Mouse (Mus musculus): Measurements from ENCODE around the gene Ccn2. TPM values are rescaled to one million over a fixed set of nuclear protein-coding genes. Genes with fewer than 3 reads are reported as not detected.

The Ccn2 gene
- total and polyA plus RNA-seq, 3 experiments, result not detected

GRCm38 (mm10) chr10:24627262-24627661 is 32.0 kb downstream of the Ccn2 start:
- no peak overlapping the region for H3K9ac ChIP-seq (ENCODE audit: insufficient read depth, low read depth)
- no peaks in the 10 kb centered on the region for H3K79me2 ChIP-seq (replicated peaks; ENCODE audit: control insufficient read depth, extremely low read depth, insufficient read depth, poor library complexity, severe bottlenecking)
- H3K4me1 ChIP-seq (ENCODE audit: control insufficient read depth in 1 of 2, insufficient read depth in 2 of 2), result peaks cover 3 to 5% of the 10 kb centered on the region in 2 experiments; a peak in 1 of 4 replicates
- H3K9me3 ChIP-seq (replicated peaks; ENCODE audit: low read length), result no peaks in the 10 kb centered on the region
- no peaks in the 10 kb centered on the region for H3K36me3 ChIP-seq (replicated peaks in 1 of 2; ENCODE audit: control insufficient read depth in 1 of 2, insufficient read depth in 1 of 2, low read length in 1 of 2)
- dilution Hi-C loops (cut with MboI; ENCODE audit: extremely low pct_ligation_motif_present, extremely low pct_unique_long_range_greater_than_20kb, low sequenced_read_pairs), result no loop called here
- no peak for DNase-seq (ENCODE audit: extremely low read depth)
- H3K27me3 ChIP-seq (replicated peaks), result no peaks in the 10 kb centered on the region
- no peak overlapping the region for H3K27ac ChIP-seq (ENCODE audit: insufficient read depth, low read depth)
- in situ Hi-C loops (cut with MboI; ENCODE audit: low pct_ligation_motif_present, low pct_unique_long_range_greater_than_20kb, low sequenced_read_pairs), result loop anchor here (25.0 kb wide), 1 partner anchor 210 kb away; the partner anchor contains the start of gene Enpp3
- no peak overlapping the region for H3K4me2 ChIP-seq (ENCODE audit: insufficient read depth, low read depth, poor library complexity, severe bottlenecking)
- H3K4me3 ChIP-seq (replicated peaks in 1 of 3; ENCODE audit: low read depth in 2 of 3, low read length in 2 of 3, poor library complexity in 1 of 3), result no peak overlapping the region
- TF ChIP-seq RCOR1 (conservative IDR thresholded peaks at IDR 0.05; ENCODE audit: low read depth, low read length), result no peak
- TF ChIP-seq GABPA (IDR thresholded peaks at IDR 0.05; ENCODE audit: insufficient replicate concordance, low read depth, low read length), result no peak
- no peak for TF ChIP-seq TCF12 (IDR thresholded peaks at IDR 0.05; ENCODE audit: low read depth, low read length)
- no peak for TF ChIP-seq SMC3 (IDR thresholded peaks at IDR 0.05; ENCODE audit: low read depth, low read length)
- no peak for TF ChIP-seq IRF4 (IDR thresholded peaks at IDR 0.05; ENCODE audit: low read depth, low read length)
- no peak for TF ChIP-seq KAT2A (IDR thresholded peaks at IDR 0.05; ENCODE audit: insufficient replicate concordance, low read length)
- TF ChIP-seq EP300 (IDR thresholded peaks at IDR 0.05; ENCODE audit: low read length), result no peak
- TF ChIP-seq CTCF (conservative IDR thresholded peaks at IDR 0.05 in 1 of 2, IDR thresholded peaks at IDR 0.05 in 1 of 2; ENCODE audit: low read depth in 2 of 2, low read length in 2 of 2), result no peak
- TF ChIP-seq HCFC1 (IDR thresholded peaks at IDR 0.05; ENCODE audit: low read depth, low read length), result no peak
- TF ChIP-seq NELFE (IDR thresholded peaks at IDR 0.05; ENCODE audit: low read depth, low read length), result no peak
- no peak for TF ChIP-seq MAFK (IDR thresholded peaks at IDR 0.05; ENCODE audit: insufficient replicate concordance, low read length)
- TF ChIP-seq ZMIZ1 (IDR thresholded peaks at IDR 0.05; ENCODE audit: low read depth, low read length), result no peak
- no peak for TF ChIP-seq CHD1 (IDR thresholded peaks at IDR 0.05; ENCODE audit: low read depth, low read length)
- TF ChIP-seq CHD2 (IDR thresholded peaks at IDR 0.05; ENCODE audit: low read length), result no peak
- TF ChIP-seq TBP (conservative IDR thresholded peaks at IDR 0.05; ENCODE audit: low read depth, low read length), result no peak
- TF ChIP-seq ZNF384 (IDR thresholded peaks at IDR 0.05; ENCODE audit: low read depth, low read length), result no peak
- TF ChIP-seq UBTF (IDR thresholded peaks at IDR 0.05; ENCODE audit: low read depth, low read length), result no peak
- TF ChIP-seq E2F4 (IDR thresholded peaks at IDR 0.05; ENCODE audit: insufficient replicate concordance, low read depth, low read length), result no peak
- no peak for TF ChIP-seq BHLHE40 (IDR thresholded peaks at IDR 0.05; ENCODE audit: low read depth, low read length)

DNA sequence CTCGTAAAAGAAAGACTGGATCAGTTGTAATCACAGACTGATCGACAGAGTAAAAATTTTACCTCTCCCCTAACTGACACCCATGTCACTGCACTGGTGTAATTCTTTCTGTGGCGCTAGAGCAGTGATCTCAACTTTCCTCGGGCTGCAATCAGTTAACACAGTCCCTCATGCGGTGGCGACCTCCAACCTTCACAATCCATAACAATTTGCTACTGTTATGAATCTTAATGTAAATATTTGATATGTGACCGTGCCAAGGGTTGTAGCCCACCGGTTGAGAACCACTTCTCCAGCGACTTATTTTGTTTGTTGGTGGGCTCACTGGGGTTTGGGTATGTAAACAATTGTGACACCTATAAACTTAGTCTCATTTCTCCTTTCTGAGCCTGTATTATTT is 33.2 kb downstream of the Ccn2 start:
- H3K27ac ChIP-seq (ENCODE audit: insufficient read depth, low read depth), result no peak overlapping the region
- H3K9ac ChIP-seq (ENCODE audit: insufficient read depth, low read depth), result no peak overlapping the region
- H3K4me3 ChIP-seq (replicated peaks in 1 of 3; ENCODE audit: low read depth in 2 of 3, low read length in 2 of 3, poor library complexity in 1 of 3), result no peak overlapping the region
- no peak for TF ChIP-seq ELF1 (IDR thresholded peaks at IDR 0.05; ENCODE audit: low read depth, low read length)
- no peak for TF ChIP-seq E2F4 (IDR thresholded peaks at IDR 0.05; ENCODE audit: insufficient replicate concordance, low read depth, low read length)
- TF ChIP-seq EP300 (IDR thresholded peaks at IDR 0.05; ENCODE audit: low read length), result no peak
- TF ChIP-seq USF2 (conservative IDR thresholded peaks at IDR 0.05; ENCODE audit: low read depth, low read length), result no peak
- no peak for TF ChIP-seq NELFE (IDR thresholded peaks at IDR 0.05; ENCODE audit: low read depth, low read length)
- no peak for TF ChIP-seq MEF2A (IDR thresholded peaks at IDR 0.05; ENCODE audit: borderline replicate concordance, low read depth, low read length)
- no peak for TF ChIP-seq MAX (IDR thresholded peaks at IDR 0.05; ENCODE audit: low read length)
- no peak for TF ChIP-seq RCOR1 (conservative IDR thresholded peaks at IDR 0.05; ENCODE audit: low read depth, low read length)
- TF ChIP-seq JUND (conservative IDR thresholded peaks at IDR 0.05; ENCODE audit: low read depth, low read length), result no peak
- TF ChIP-seq SMC3 (IDR thresholded peaks at IDR 0.05; ENCODE audit: low read depth, low read length), result no peak
- TF ChIP-seq CTCF (conservative IDR thresholded peaks at IDR 0.05 in 1 of 2, IDR thresholded peaks at IDR 0.05 in 1 of 2; ENCODE audit: low read depth in 2 of 2, low read length in 2 of 2), result no peak
- no peaks in the 10 kb centered on the region for H3K9me3 ChIP-seq (replicated peaks; ENCODE audit: low read length)
- H3K36me3 ChIP-seq (replicated peaks in 1 of 2; ENCODE audit: control insufficient read depth in 1 of 2, insufficient read depth in 1 of 2, low read length in 1 of 2), result no peaks in the 10 kb centered on the region
- DNase-seq (ENCODE audit: extremely low read depth), result no peak
- in situ Hi-C loops (cut with MboI; ENCODE audit: low pct_ligation_motif_present, low pct_unique_long_range_greater_than_20kb, low sequenced_read_pairs) (loop anchor here (25.0 kb wide), 1 partner anchor 209 kb away; the partner anchor contains the start of gene Enpp3), dilution Hi-C loops (cut with MboI; ENCODE audit: extremely low pct_ligation_motif_present, extremely low pct_unique_long_range_greater_than_20kb, low sequenced_read_pairs) (no loop called here)
- peaks cover 3 to 5% of the 10 kb centered on the region in 2 experiments; a peak in 1 of 4 replicates for H3K4me1 ChIP-seq (ENCODE audit: control insufficient read depth in 1 of 2, insufficient read depth in 2 of 2)
- no peaks in the 10 kb centered on the region for H3K79me2 ChIP-seq (replicated peaks; ENCODE audit: control insufficient read depth, extremely low read depth, insufficient read depth, poor library complexity, severe bottlenecking)
- no peak overlapping the region for H3K4me2 ChIP-seq (ENCODE audit: insufficient read depth, low read depth, poor library complexity, severe bottlenecking)
- no peaks in the 10 kb centered on the region for H3K27me3 ChIP-seq (replicated peaks)
